8 mouse cellular contexts compared by ENCODE assay signal in genomic region chr7:16453118-16453711, GRCm38 (mm10). TPM values are rescaled to one million over a fixed set of nuclear protein-coding genes. Genes with fewer than 3 reads are reported as not detected.
A peak's percentile ranks its signal among the peaks of the same experiment; 100 is the strongest.
DNase-seq lines count a peak whose midpoint lies in the region; ATAC-seq lines count a peak whose summit lies in the region.

No protein-coding gene starts in this region.

- no peaks in the 10 kb centered on the region for H3K27me3 ChIP-seq in midbrain, embryonic 11.5 days (ENCODE audit: control insufficient read depth, insufficient read depth, low read length)

- H3K4me1 ChIP-seq in midbrain, embryonic 11.5 days (ENCODE audit: control insufficient read depth, insufficient read depth, low read length): no peaks in the 10 kb centered on the region

- peak; percentile 47 for ATAC-seq in common myeloid progenitor, adult 5-6 weeks (replicated peaks; ENCODE audit: low read depth, poor library complexity, severe bottlenecking)
- peak; percentile 83 for ATAC-seq in midbrain, embryonic 11.5 days (ENCODE audit: low FRiP score)

- H3K4me2 ChIP-seq in midbrain, embryonic 11.5 days: peak overlapping the region; percentile 93

- H3K36me3 ChIP-seq in midbrain, embryonic 11.5 days (ENCODE audit: control insufficient read depth, insufficient read depth, low read length): no peaks in the 10 kb centered on the region

- H3K27ac ChIP-seq in midbrain, embryonic 11.5 days (ENCODE audit: low read depth, low read length): no peak overlapping the region

- peak overlapping the region; percentile 76 for H3K4me3 ChIP-seq in midbrain, embryonic 11.5 days (ENCODE audit: low read depth, low read length)

- WGBS in midbrain, embryonic 11.5 days: under 1% methylated on average over 23 of the region's 23 CpGs

- DNase-seq in urinary bladder, postnatal 14 days (ENCODE audit: low spot score): peak; percentile 34
- no peak for DNase-seq in urinary bladder, postnatal 25 days (ENCODE audit: low spot score)
- DNase-seq in heart, adult 11 months: peak; percentile 98
- DNase-seq in kidney, adult 11 months: peak; percentile 56
- DNase-seq in left cerebral cortex, postnatal 4 days: peak; percentile 44
- DNase-seq in midbrain, embryonic 11.5 days (ENCODE audit: low spot score, missing footprints): peak; percentile 96
- DNase-seq in thymus, postnatal 0 days (ENCODE audit: low spot score): peak; percentile 65

- no peaks in the 10 kb centered on the region for H3K9me3 ChIP-seq in midbrain, embryonic 11.5 days (ENCODE audit: control insufficient read depth, low read length)

- H3K9ac ChIP-seq in midbrain, embryonic 11.5 days (ENCODE audit: low read length): peak overlapping the region; percentile 76

- intact Hi-C loops in left cerebral cortex, postnatal 4 days (cut with DNase I): no loop called here

RNA-seq across cellular contexts. Expression of gene Tmem160, which starts 0.6 kb away (rescaled TPM):
- 14.8 and 22.5 TPM in 2 replicates for total RNA-seq in common myeloid progenitor, adult 5-6 weeks (2017)
- total RNA-seq in left cerebral cortex, postnatal 4 days (2021): 10 to 100 TPM; 61.8 to 66.8 TPM
- 40.0 and 49.2 TPM in 2 replicates for polyA plus RNA-seq in midbrain, embryonic 11.5 days (2014; fragmentation: Nextera tagmentation; extraction: Ambion mirVana)
- polyA plus RNA-seq in thymus, postnatal 0 days (2015; fragmentation: Nextera tagmentation; extraction: Ambion mirVana): 148 and 149 TPM in 2 replicates

RNA-seq across cellular contexts. Expression of gene Npas1, which starts 24.3 kb away (rescaled TPM):
- not detected in 2 replicates for total RNA-seq in common myeloid progenitor, adult 5-6 weeks (2017)
- total RNA-seq in left cerebral cortex, postnatal 4 days (2021): 10 to 100 TPM; 22.8 to 24.6 TPM
- polyA plus RNA-seq in midbrain, embryonic 11.5 days (2014; fragmentation: Nextera tagmentation; extraction: Ambion mirVana): 0.30 TPM in 2 replicates
- 0.31 and 0.52 TPM in 2 replicates for polyA plus RNA-seq in thymus, postnatal 0 days (2015; fragmentation: Nextera tagmentation; extraction: Ambion mirVana)

RNA-seq across cellular contexts. Expression of gene Zc3h4, which starts 52.5 kb away (rescaled TPM):
- 31.5 and 52.8 TPM in 2 replicates for total RNA-seq in common myeloid progenitor, adult 5-6 weeks (2017)
- total RNA-seq in left cerebral cortex, postnatal 4 days (2021): 10 to 100 TPM; 67.8 to 68.5 TPM
- 15.5 and 16.1 TPM in 2 replicates for polyA plus RNA-seq in midbrain, embryonic 11.5 days (2014; fragmentation: Nextera tagmentation; extraction: Ambion mirVana)
- 12.2 and 15.9 TPM in 2 replicates for polyA plus RNA-seq in thymus, postnatal 0 days (2015; fragmentation: Nextera tagmentation; extraction: Ambion mirVana)

Comparison
In these comparisons a context has a peak if more than half of its experiments do, and no peak if none do; other contexts are left out.
1. RNA of gene Npas1, which starts 24.3 kb away (total RNA-seq): 22.8 to 24.6 TPM in left cerebral cortex, postnatal 4 days; not detected in common myeloid progenitor, adult 5-6 weeks; every median in the first group is over 10 times any median in the second.